Mouse (Mus musculus): Measurements from ENCODE around the gene Rasd2. TPM values are rescaled to one million over a fixed set of nuclear protein-coding genes. Genes with fewer than 3 reads are reported as not detected.

The Rasd2 gene
- total RNA-seq, 1 experiment from 2014 or later: 2.0 TPM

DNA sequence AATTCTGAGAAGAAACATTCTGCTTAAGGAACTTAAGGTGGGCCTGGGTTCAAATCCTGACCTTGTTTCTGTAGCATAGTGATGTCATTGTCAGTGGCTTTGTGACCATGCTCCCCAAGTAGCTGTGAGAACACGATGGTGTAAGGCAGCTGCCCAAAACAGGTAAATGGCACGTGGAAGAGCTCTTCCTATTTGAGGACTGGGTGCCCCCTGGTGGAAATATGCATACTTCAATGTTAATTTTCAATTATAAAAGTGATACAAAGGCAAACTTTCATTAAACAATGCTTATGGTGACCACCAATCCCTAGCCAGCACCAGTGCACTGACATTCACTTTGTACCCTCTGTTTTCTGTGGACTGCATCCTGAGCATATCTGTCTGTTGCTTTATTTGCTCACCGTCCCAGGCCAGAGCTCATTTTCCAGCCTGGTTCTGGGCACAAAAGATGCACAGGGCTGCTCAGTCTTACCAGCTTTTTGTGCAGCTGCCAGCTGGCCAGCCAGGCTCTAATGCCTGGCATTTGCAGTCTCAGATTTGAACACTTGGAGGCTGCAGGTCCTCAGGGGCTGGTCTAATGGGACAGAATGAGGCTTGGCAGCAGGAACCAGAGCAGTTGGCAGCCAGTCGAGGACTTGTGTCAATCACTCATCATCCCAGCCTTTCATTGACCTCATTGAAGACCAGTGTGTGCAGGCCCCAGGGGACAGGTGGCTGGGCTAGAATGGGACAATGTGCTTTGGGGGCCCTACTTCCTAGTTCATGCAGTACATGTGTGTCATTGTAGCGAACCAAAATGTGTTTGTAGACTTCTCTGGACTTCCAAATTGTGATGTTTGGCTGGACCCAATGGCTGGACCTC lies 6.4 kb downstream of the Rasd2 start:
- DNase-seq: peak; percentile 70

DNA sequence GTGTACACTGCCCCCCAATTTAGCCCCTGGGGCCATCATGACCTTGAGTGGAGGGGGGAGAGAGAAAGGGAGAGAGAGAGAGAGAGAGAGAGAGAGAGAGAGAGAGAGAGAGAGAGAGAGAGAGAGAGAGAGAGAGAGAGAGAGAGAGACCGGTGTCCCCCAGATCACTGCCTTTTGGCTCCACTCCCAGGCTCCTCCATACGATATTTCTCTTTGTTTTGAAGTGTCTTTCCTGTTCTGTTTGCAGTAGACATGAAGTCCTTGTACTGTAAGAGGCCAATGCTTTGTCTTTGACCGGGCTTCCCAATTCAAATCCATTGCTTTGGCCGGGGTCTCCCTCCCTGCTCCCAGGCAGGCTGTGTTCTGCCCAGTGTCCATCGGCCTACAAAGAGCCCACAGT lies 8.9 kb downstream of the Rasd2 start:
- no peak for DNase-seq

DNA sequence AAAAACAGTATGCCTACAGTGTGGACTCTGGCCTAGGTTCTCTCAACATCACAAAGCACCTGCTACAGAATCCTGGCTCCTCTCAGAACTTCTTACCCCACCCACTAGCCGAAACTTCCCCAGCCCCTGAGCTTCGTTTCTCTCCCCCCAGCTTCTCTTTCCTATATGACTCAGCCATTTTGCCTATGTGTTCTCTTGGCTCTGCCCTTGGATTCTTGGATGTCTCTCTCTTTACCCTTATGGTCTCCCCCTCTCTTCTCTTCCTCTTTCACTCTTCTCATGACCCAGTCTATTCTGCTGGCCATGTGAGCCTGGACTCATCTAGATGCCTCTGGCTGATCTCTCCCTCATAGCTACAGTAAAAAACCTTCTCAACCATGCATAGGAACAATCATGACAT lies 13.0 kb downstream of the Rasd2 start:
- DNase-seq: no peak

DNA sequence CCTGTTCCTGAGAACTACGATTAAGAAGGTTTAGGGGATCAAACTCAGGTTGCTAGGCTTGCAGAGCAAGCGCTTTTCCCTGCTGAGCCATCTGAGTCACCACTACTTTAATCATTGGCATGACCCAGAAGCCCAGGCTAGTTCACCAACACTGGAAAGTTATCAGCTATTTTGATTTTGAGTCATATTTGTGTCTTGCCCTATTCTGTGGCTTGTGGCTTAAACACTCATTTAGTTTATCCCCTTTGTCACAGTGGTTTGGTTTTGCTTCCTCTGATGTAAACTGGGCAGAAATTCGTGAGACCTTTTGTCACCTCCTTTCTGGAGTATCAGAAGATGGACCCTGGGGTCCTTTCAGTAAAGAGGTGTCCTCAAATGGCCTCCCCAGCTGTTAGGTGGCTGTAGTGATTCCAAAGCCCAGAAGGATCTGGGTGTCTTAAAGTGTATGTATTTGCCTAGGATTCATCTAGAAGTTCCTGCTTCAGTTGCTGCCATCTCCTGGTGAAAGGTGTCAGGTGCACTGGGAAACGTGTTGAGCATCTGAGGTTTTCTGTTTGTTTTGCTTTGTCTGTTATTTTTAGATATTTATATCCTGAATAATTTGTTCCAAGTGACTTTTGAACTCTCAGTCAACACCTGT lies 20.3 kb downstream of the Rasd2 start:
- peak; percentile 37 for DNase-seq

DNA sequence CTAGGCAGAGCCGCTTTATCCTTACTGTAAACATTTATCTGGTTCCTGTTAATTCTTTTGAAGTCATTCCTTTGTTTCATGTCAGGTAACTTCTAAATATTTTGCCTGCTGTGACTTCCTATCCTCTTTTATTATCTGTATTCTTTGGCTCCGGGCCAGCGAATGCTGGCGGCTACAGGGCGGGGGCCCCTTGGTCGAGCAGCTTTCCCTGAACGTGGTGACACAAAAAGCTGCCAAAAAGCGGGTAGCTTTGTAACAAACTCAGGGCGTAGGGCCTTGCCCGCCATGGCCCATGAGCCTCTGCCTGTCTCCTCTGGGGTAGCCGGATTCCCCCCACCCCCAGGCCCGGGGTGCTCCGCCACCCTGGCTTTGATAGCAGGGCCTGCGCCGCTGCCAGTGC lies 33.6 kb downstream of the Rasd2 start:
- DNase-seq: no peak

DNA sequence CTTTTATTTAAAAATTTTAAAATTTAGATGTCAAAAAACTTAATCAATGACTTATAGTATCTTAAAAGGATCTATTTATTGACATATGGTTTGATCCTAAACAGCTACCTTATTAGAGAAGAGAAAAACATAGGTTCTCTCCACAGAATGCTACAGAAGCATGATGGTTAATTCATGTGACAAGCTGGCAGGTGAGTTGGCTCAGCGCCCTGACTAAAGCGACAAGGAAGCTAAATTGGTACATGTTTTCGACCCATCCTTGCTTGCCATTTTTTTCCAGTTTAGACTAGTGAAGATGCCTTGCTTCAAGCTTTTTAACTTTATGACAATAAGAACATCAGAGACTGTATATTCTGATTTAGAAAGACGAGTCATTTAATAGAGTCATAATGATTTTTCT lies 35.4 kb downstream of the Rasd2 start:
- no peak for DNase-seq

DNA sequence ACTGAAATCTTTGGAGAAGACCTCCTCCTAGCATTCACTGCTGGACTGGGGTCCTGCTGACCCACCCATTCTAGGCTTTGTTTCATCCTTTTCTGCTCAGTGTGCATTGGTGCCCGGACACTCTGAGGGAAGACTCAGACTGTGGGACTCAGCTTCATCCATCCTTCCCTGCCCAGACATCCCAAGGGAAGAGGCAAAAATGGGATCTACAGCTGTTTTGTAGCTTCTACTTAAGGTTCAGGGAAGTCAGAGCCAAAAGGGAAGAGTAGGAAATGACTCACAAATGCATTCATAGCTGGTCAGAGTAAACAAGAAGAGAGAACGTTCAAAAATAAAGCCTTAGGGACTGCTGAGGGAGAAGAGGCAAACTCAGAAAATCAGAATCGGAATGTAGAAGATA lies 40.3 kb downstream of the Rasd2 start:
- DNase-seq: no peak

DNA sequence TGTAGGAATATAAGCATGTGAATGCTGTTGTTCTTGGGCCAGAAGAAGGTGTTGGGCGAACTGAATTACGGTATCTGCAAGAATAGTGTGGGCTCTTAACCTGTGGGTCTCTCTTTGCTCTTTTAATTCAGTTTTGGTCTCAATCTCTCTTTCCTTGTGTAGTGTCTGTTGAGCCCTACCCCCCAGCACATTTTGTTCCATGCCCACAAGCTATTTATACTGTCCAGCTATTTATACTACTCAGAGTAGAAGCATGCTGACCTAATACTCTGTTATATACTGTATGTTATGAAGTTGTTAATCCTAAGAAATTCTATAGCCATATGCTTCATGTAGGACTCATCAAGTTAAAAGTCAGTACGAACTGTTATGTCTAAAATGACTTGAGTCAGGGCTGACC lies 41.9 kb downstream of the Rasd2 start:
- no peak for DNase-seq

DNA sequence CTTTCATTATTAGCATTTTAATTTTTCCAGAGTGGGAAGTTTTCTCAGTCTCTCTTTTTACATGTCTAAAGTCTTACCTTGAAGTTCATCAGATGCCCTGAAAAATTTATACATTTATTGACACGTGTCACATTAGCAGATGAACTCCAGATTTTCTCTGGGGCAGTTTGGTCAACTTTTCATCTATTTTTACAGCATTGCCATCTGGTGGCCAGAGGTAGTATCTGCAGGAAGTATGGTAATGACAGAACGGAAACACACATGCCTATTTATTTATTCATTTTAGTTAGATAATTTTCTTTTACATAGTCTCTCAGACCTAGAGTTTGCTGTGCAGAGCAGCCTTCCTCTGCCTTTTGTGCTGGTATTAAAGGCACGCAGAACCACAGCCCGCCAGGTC lies 58.4 kb downstream of the Rasd2 start:
- DNase-seq: peak; percentile 31

Other genes starting within 250 kb of the Rasd2 start
- gene Hmgxb4, start 220.6 kb upstream of the Rasd2 start, total RNA-seq (2021): 18.3 and 23.2 TPM in 2 replicates
- 37.0 and 40.1 TPM in 2 replicates for gene Tom1, start 180.2 kb upstream of the Rasd2 start, total RNA-seq (2021)
- 26.0 and 33.3 TPM in 2 replicates for gene Hmox1, start 120.3 kb upstream of the Rasd2 start, total RNA-seq (2021)
- 26.7 and 33.0 TPM in 2 replicates for gene Mcm5, start 104.4 kb upstream of the Rasd2 start, total RNA-seq (2021)
- 0.34 TPM in 1 of 2 replicates, not detected in the other for gene Gm10358, start 192.6 kb downstream of the Rasd2 start, total RNA-seq (2021)
- gene Iqcm, start 234.8 kb downstream of the Rasd2 start, total RNA-seq (2021): not detected in 2 replicates